Comparison of ENCODE assay signal across 26 mouse cellular contexts in the genomic region with DNA sequence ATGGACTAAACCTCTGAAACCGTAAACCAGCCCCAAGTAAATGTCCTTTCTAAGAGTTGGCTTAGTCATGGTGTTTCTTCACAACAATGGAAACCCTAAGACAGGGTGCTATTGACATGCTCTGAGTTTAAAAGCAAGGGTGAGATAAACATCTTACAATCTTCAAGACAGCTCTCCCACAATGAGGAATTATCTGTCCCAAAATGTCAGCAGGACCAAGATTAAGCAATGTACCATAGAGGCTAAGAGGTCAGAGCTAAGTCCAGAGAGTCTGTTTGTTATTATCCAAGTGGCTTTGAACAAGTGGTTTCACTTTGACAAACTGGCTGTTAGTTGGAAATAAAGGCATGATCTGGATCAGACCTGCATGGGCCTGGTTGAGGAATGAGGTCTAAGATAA. TPM values are rescaled to one million over a fixed set of nuclear protein-coding genes. Genes with fewer than 3 reads are reported as not detected.
A peak's percentile ranks its signal among the peaks of the same experiment; 100 is the strongest.
DNase-seq lines count a peak whose midpoint lies in the region; ATAC-seq and TF ChIP-seq lines count a peak whose summit lies in the region.
"Had no signal": no experiment of that assay in that cellular context is flagged by ENCODE, and none has a peak within 500 bp of the region (broad histone marks: within the 10 kb centered on the region; RNA-seq: fewer than 3 reads in every experiment).

No protein-coding gene starts in this region.

- peak; percentile 78 for TF ChIP-seq EP300 in lung, postnatal 0 days (IDR thresholded peaks at IDR 0.05)
- TF ChIP-seq EP300 in liver, postnatal 0 days (IDR thresholded peaks at IDR 0.05; ENCODE audit: low read depth) = no peak

- TF ChIP-seq CTCF in kidney, adult 2 months (conservative IDR thresholded peaks at IDR 0.05; ENCODE audit: insufficient read depth, insufficient read length, low read depth, low read length) = no peak
- TF ChIP-seq CTCF in lung, postnatal 0 days (IDR thresholded peaks at IDR 0.05) = no peak
- TF ChIP-seq CTCF in lung, adult 2 months (IDR thresholded peaks at IDR 0.05; ENCODE audit: insufficient read depth, low read length) = no peak
- no peak for TF ChIP-seq CTCF in liver, postnatal 0 days (IDR thresholded peaks at IDR 0.05; ENCODE audit: low read depth)

- H3K27ac ChIP-seq in kidney, adult 2 months (ENCODE audit: insufficient read depth, low read depth, low read length) = no peak overlapping the region
- H3K27ac ChIP-seq in lung, postnatal 0 days (ENCODE audit: low read length) = no peak overlapping the region
- H3K27ac ChIP-seq in liver, postnatal 0 days (ENCODE audit: low read depth) = peak overlapping the region; percentile 49
- no peak overlapping the region for H3K27ac ChIP-seq in forebrain, embryonic 13.5 days
- H3K27ac ChIP-seq: embryonic facial prominence, embryonic 12.5 days; forebrain, embryonic 12.5 days; gastrocnemius, adult 2 months; heart, embryonic 15.5 days; hindbrain, embryonic 13.5 days; macrophage; midbrain, embryonic 15.5 days; neural tube, embryonic 12.5 days had no signal

- no peaks in the 10 kb centered on the region for H3K27me3 ChIP-seq in kidney, adult 2 months (replicated peaks; ENCODE audit: control insufficient read depth, insufficient read depth, low read length)
- H3K27me3 ChIP-seq in lung, postnatal 0 days (replicated peaks; ENCODE audit: insufficient read depth, low read length) = no peaks in the 10 kb centered on the region
- H3K27me3 ChIP-seq in liver, postnatal 0 days (ENCODE audit: insufficient read depth, low read length) = no peaks in the 10 kb centered on the region
- no peaks in the 10 kb centered on the region for H3K27me3 ChIP-seq in forebrain, embryonic 13.5 days
- H3K27me3 ChIP-seq: embryonic facial prominence, embryonic 12.5 days; forebrain, embryonic 12.5 days; heart, embryonic 15.5 days; hindbrain, embryonic 13.5 days; midbrain, embryonic 15.5 days; neural tube, embryonic 12.5 days; Patski had no signal

- H3K4me3 ChIP-seq in kidney, adult 2 months (ENCODE audit: insufficient read depth, low read depth, low read length) = no peak overlapping the region
- no peak overlapping the region for H3K4me3 ChIP-seq in lung, postnatal 0 days (ENCODE audit: low read depth, low read length)
- no peak overlapping the region for H3K4me3 ChIP-seq in lung, adult 2 months (replicated peaks; ENCODE audit: extremely low read depth, low read depth, low read length)
- no peak overlapping the region for H3K4me3 ChIP-seq in liver, postnatal 0 days (ENCODE audit: low read depth, low read length)
- no peak overlapping the region for H3K4me3 ChIP-seq in forebrain, embryonic 13.5 days
- H3K4me3 ChIP-seq: embryonic facial prominence, embryonic 12.5 days; erythroblast, embryonic 14.5 days; forebrain, embryonic 12.5 days; gastrocnemius, adult 2 months; heart, embryonic 15.5 days; hindbrain, embryonic 13.5 days; midbrain, embryonic 15.5 days; neural tube, embryonic 12.5 days had no signal

- ATAC-seq in lung, postnatal 0 days = peak; percentile 78
- ATAC-seq in liver, postnatal 0 days = peak; percentile 74
- no peak for ATAC-seq in forebrain, embryonic 13.5 days
- ATAC-seq: midbrain, embryonic 15.5 days; Patski had no signal

- H3K36me3 ChIP-seq in kidney, adult 2 months (ENCODE audit: control insufficient read depth, insufficient read depth, low read length) = no peaks in the 10 kb centered on the region
- H3K36me3 ChIP-seq in lung, postnatal 0 days (ENCODE audit: insufficient read depth, low read length) = no peaks in the 10 kb centered on the region
- no peaks in the 10 kb centered on the region for H3K36me3 ChIP-seq in liver, postnatal 0 days (replicated peaks; ENCODE audit: insufficient read depth, low read length)
- no peaks in the 10 kb centered on the region for H3K36me3 ChIP-seq in forebrain, embryonic 13.5 days (ENCODE audit: poor library complexity, severe bottlenecking)
- H3K36me3 ChIP-seq: embryonic facial prominence, embryonic 12.5 days; forebrain, embryonic 12.5 days; heart, embryonic 15.5 days; hindbrain, embryonic 13.5 days; midbrain, embryonic 15.5 days; neural tube, embryonic 12.5 days had no signal

- H3K9me3 ChIP-seq in lung, postnatal 0 days (ENCODE audit: low read length) = no peaks in the 10 kb centered on the region
- no peaks in the 10 kb centered on the region for H3K9me3 ChIP-seq in liver, postnatal 0 days (ENCODE audit: low read length)
- no peaks in the 10 kb centered on the region for H3K9me3 ChIP-seq in forebrain, embryonic 13.5 days (replicated peaks)
- H3K9me3 ChIP-seq: embryonic facial prominence, embryonic 12.5 days; forebrain, embryonic 12.5 days; heart, embryonic 15.5 days; hindbrain, embryonic 13.5 days; midbrain, embryonic 15.5 days; neural tube, embryonic 12.5 days had no signal

- DNase-seq in kidney, adult 2 months = peak; percentile 10
- DNase-seq in kidney, postnatal 14 days = no peak
- peak; percentile 87 for DNase-seq in lung, postnatal 0 days (ENCODE audit: low spot score)
- DNase-seq in lung, adult 2 months = no peak
- DNase-seq in liver, postnatal 0 days = no peak
- DNase-seq in urinary bladder, adult 18-20 months (ENCODE audit: low spot score in 2 of 2) = no peak
- DNase-seq: adrenal gland, adult 2 months; cerebellum, adult 18-20 months; cerebellum, postnatal 25 days; gastrocnemius, adult 2 months; heart, postnatal 36 days; kidney, adult 11 months; retina, postnatal 1 day; right cerebral cortex, postnatal 25 days; spleen, adult 18-20 months; thymus, postnatal 14 days had no signal

- no peak overlapping the region for H3K4me2 ChIP-seq in lung, postnatal 0 days (replicated peaks; ENCODE audit: low read depth, low read length)
- H3K4me2 ChIP-seq in liver, postnatal 0 days (ENCODE audit: low read depth, low read length) = no peak overlapping the region
- H3K4me2 ChIP-seq in forebrain, embryonic 13.5 days = no peak overlapping the region
- H3K4me2 ChIP-seq: embryonic facial prominence, embryonic 12.5 days; forebrain, embryonic 12.5 days; heart, embryonic 15.5 days; hindbrain, embryonic 13.5 days; midbrain, embryonic 15.5 days; neural tube, embryonic 12.5 days had no signal

- H3K9ac ChIP-seq in lung, postnatal 0 days (replicated peaks; ENCODE audit: low read depth) = no peak overlapping the region
- H3K9ac ChIP-seq in liver, postnatal 0 days (replicated peaks) = no peak overlapping the region
- no peak overlapping the region for H3K9ac ChIP-seq in forebrain, embryonic 13.5 days
- H3K9ac ChIP-seq: embryonic facial prominence, embryonic 12.5 days; forebrain, embryonic 12.5 days; heart, embryonic 15.5 days; hindbrain, embryonic 13.5 days; midbrain, embryonic 15.5 days; neural tube, embryonic 12.5 days had no signal

- 96% methylated on average over 1 of the region's 1 CpGs for WGBS in kidney, adult 2 months
- WGBS in lung, postnatal 0 days = 40% methylated on average over 1 of the region's 1 CpGs
- 59% methylated on average over 1 of the region's 1 CpGs for WGBS in lung, adult 2 months
- WGBS in liver, postnatal 0 days (ENCODE audit: insufficient replicate concordance) = 83% methylated on average over 1 of the region's 1 CpGs
- WGBS in forebrain, embryonic 13.5 days = 85% methylated on average over 1 of the region's 1 CpGs

- TF ChIP-seq POLR2A in kidney, adult 2 months (IDR thresholded peaks at IDR 0.05; ENCODE audit: low read depth, low read length) = no peak
- TF ChIP-seq POLR2A in lung, adult 2 months (IDR thresholded peaks at IDR 0.05; ENCODE audit: borderline replicate concordance, extremely low read depth, low read depth, low read length) = no peak

- no peaks in the 10 kb centered on the region for H3K4me1 ChIP-seq in kidney, adult 2 months (ENCODE audit: control insufficient read depth, insufficient read depth, low read length)
- H3K4me1 ChIP-seq in lung, postnatal 0 days (ENCODE audit: insufficient read depth, low read depth, low read length) = no peaks in the 10 kb centered on the region
- peaks cover 2% of the 10 kb centered on the region; the same call in 1 of the 2 replicates for H3K4me1 ChIP-seq in lung, adult 2 months (ENCODE audit: control insufficient read depth, insufficient read depth, low read length)
- peaks cover 7% of the 10 kb centered on the region for H3K4me1 ChIP-seq in liver, postnatal 0 days (ENCODE audit: insufficient read depth)
- H3K4me1 ChIP-seq in forebrain, embryonic 13.5 days = no peaks in the 10 kb centered on the region
- H3K4me1 ChIP-seq: embryonic facial prominence, embryonic 12.5 days; forebrain, embryonic 12.5 days; heart, embryonic 15.5 days; hindbrain, embryonic 13.5 days; midbrain, embryonic 15.5 days; neural tube, embryonic 12.5 days had no signal

RNA-seq across cellular contexts. Expression of a gene that starts 10.7 kb away (rescaled TPM):
- polyA plus RNA-seq in kidney, adult 2 months (2012; rRNA removed) = 0.39 and 0.80 TPM in 2 replicates
- 1.2 and 1.6 TPM in 2 replicates for polyA plus RNA-seq in lung, postnatal 0 days (2015; fragmentation: Nextera tagmentation; extraction: Ambion mirVana)
- polyA plus RNA-seq in lung, adult 2 months (2012; rRNA removed) = 1.9 and 3.6 TPM in 2 replicates
- 0.18 and 0.30 TPM in 2 replicates for polyA plus RNA-seq in liver, postnatal 0 days (2015; fragmentation: Nextera tagmentation; extraction: Ambion mirVana)
- 3.8 and 4.3 TPM in 2 replicates for polyA plus RNA-seq in forebrain, embryonic 13.5 days (2015; fragmentation: Nextera tagmentation; extraction: Ambion mirVana)
- polyA plus RNA-seq: erythroblast, embryonic 14.5 days; macrophage had no signal

Comparison
In these comparisons a context has a peak if more than half of its experiments do, and no peak if none do; other contexts are left out.
1. DNase-seq: peak in kidney, adult 2 months (single experiment) and lung, postnatal 0 days (single experiment); none in kidney, postnatal 14 days (single experiment), lung, adult 2 months (single experiment), liver, postnatal 0 days (single experiment) and urinary bladder, adult 18-20 months (0 of 2).